Mouse (Mus musculus): ENCODE results near the gene Iars2.

Iars2 gene

GRCm38 (mm10) chr1:185328721-185329610 lies at the start of gene Iars2:
Gene Iars2, minus strand, starts transcription at chr1:185329396.
- peak; percentile 79 to 87 for DNase-seq (ENCODE audit: low spot score in 2 of 2)

GRCm38 (mm10) chr1:185377429-185377828 lies 48.2 kb upstream of the Iars2 start:
- no peak for DNase-seq (ENCODE audit: low spot score in 2 of 2)

GRCm38 (mm10) chr1:185376390-185376789 lies 47.2 kb upstream of the Iars2 start:
- DNase-seq (ENCODE audit: low spot score in 2 of 2): no peak

GRCm38 (mm10) chr1:185369979-185370378 lies 40.8 kb upstream of the Iars2 start:
- no peak for DNase-seq (ENCODE audit: low spot score in 2 of 2)

- no peak for DNase-seq (ENCODE audit: low spot score in 2 of 2)
Observed at GRCm38 (mm10) chr1:185367383-185367782, 38.2 kb upstream of the Iars2 start.

- DNase-seq (ENCODE audit: low spot score in 2 of 2): no peak
Observed at GRCm38 (mm10) chr1:185364183-185364540, 35.0 kb upstream of the Iars2 start.

GRCm38 (mm10) chr1:185363526-185364182 lies 34.5 kb upstream of the Iars2 start:
- DNase-seq (ENCODE audit: low spot score in 2 of 2): peak; percentile 18 to 25

GRCm38 (mm10) chr1:185362677-185363520 lies 33.7 kb upstream of the Iars2 start, which contains the start of gene Eprs:
Gene Eprs, plus strand, starts transcription at chr1:185363044.
- DNase-seq (ENCODE audit: low spot score in 2 of 2): peak; percentile 98 to 99

- no peak for DNase-seq (ENCODE audit: low spot score in 2 of 2)
Observed at GRCm38 (mm10) chr1:185358211-185358610, 29.0 kb upstream of the Iars2 start.

- no peak for DNase-seq (ENCODE audit: low spot score in 2 of 2)
Observed at GRCm38 (mm10) chr1:185356246-185356645, 27.1 kb upstream of the Iars2 start.

GRCm38 (mm10) chr1:185354731-185355130 lies 25.5 kb upstream of the Iars2 start:
- DNase-seq (ENCODE audit: low spot score in 2 of 2): no peak

- DNase-seq (ENCODE audit: low spot score in 2 of 2): no peak
Observed at GRCm38 (mm10) chr1:185353351-185353750, 24.2 kb upstream of the Iars2 start.

- no peak for DNase-seq (ENCODE audit: low spot score in 2 of 2)
Observed at GRCm38 (mm10) chr1:185352151-185352550, 23.0 kb upstream of the Iars2 start.

- DNase-seq (ENCODE audit: low spot score in 2 of 2): no peak
Observed at GRCm38 (mm10) chr1:185350611-185351010, 21.4 kb upstream of the Iars2 start.

GRCm38 (mm10) chr1:185349741-185350140 lies 20.5 kb upstream of the Iars2 start:
- DNase-seq (ENCODE audit: low spot score in 2 of 2): no peak

GRCm38 (mm10) chr1:185346188-185346587 lies 17.0 kb upstream of the Iars2 start:
- no peak for DNase-seq (ENCODE audit: low spot score in 2 of 2)

- DNase-seq (ENCODE audit: low spot score in 2 of 2): no peak
Observed at GRCm38 (mm10) chr1:185343422-185343821, 14.2 kb upstream of the Iars2 start.

- DNase-seq (ENCODE audit: low spot score in 2 of 2): no peak
Observed at GRCm38 (mm10) chr1:185342441-185342840, 13.2 kb upstream of the Iars2 start.

GRCm38 (mm10) chr1:185336535-185336934 lies 7.3 kb upstream of the Iars2 start:
- no peak for DNase-seq (ENCODE audit: low spot score in 2 of 2)

- no peak for DNase-seq (ENCODE audit: low spot score in 2 of 2)
Observed at GRCm38 (mm10) chr1:185335231-185335765, 6.1 kb upstream of the Iars2 start.

- DNase-seq (ENCODE audit: low spot score in 2 of 2): no peak
Observed at GRCm38 (mm10) chr1:185334136-185334535, 4.9 kb upstream of the Iars2 start.

- DNase-seq (ENCODE audit: low spot score in 2 of 2): no peak
Observed at GRCm38 (mm10) chr1:185333651-185334050, 4.5 kb upstream of the Iars2 start.

All from frontal cortex, postnatal 10 days (tissue).